Mouse (Mus musculus) cerebellum, adult 2 months (tissue): ENCODE measurements around the gene Mcf2l.

Experiments
- CTCF ChIP-seq: fragments of 200-500 bp; IDR thresholded peaks from 2 replicates; pipeline ENCODE4 v1.5.1; 2011; ENCODE audit warnings: low read depth, mild to moderate bottlenecking, control low read depth, low read length, moderate library complexity, borderline replicate concordance; ENCODE audit not compliant: insufficient read depth
- POLR2A ChIP-seq: fragments of 200-500 bp; IDR thresholded peaks from 2 replicates; pipeline ENCODE4 v1.6.1; 2011; ENCODE audit warnings: low read length, control low read depth, borderline replicate concordance; ENCODE audit not compliant: insufficient read depth

- no peak for TF ChIP-seq CTCF
- TF ChIP-seq POLR2A, result no peak
Measured at GRCm38 (mm10) chr8:13060441-13061150, 187.0 kb downstream of the Mcf2l start, which contains the start of gene Proz.
